Mouse (Mus musculus): ENCODE results near the gene Smim6. TPM values are rescaled to one million over a fixed set of nuclear protein-coding genes. Genes with fewer than 3 reads are reported as not detected.

Smim6 gene
- polyA plus RNA-seq, 1 experiment from 2014 or later, result 0.46 TPM

- no peak for DNase-seq (ENCODE audit: low spot score, missing footprints)
- Histone ChIP-seq H3K4me3 (ENCODE audit: low read depth, low read length) (no peak overlapping the region), H3K4me1 (ENCODE audit: control insufficient read depth, insufficient read depth, low read length) (peaks cover 15% of the 10 kb centered on the region), H3K27me3 (ENCODE audit: control insufficient read depth, insufficient read depth, low read length) (no peaks in the 10 kb centered on the region), H3K9ac (ENCODE audit: low read length) (no peak overlapping the region), H3K36me3 (ENCODE audit: control insufficient read depth, insufficient read depth, low read length) (0 out of 2 replicates have a peak, but pooled peaks cover 5% of the 10 kb centered on the region), H3K4me2 (no peak overlapping the region), H3K9me3 (ENCODE audit: control insufficient read depth, low read length) (no peaks in the 10 kb centered on the region), H3K27ac (ENCODE audit: low read depth, low read length) (no peak overlapping the region)
- WGBS, result 93% methylated on average over 7 of the region's 7 CpGs
- ATAC-seq (ENCODE audit: low FRiP score), result no peak
Observed at GRCm38 (mm10) chr11:115898446-115898845, 13.4 kb upstream of the Smim6 start.

- no peak overlapping the region for H3K4me2 ChIP-seq
- no peaks in the 10 kb centered on the region for H3K27me3 ChIP-seq (ENCODE audit: control insufficient read depth, insufficient read depth, low read length)
- H3K9ac ChIP-seq (ENCODE audit: low read length), result no peak overlapping the region
- WGBS, result 25% methylated on average over 4 of the region's 4 CpGs
- no peaks in the 10 kb centered on the region for H3K9me3 ChIP-seq (ENCODE audit: control insufficient read depth, low read length)
- peaks cover 15% of the 10 kb centered on the region for H3K4me1 ChIP-seq (ENCODE audit: control insufficient read depth, insufficient read depth, low read length)
- H3K4me3 ChIP-seq (ENCODE audit: low read depth, low read length), result no peak overlapping the region
- H3K27ac ChIP-seq (ENCODE audit: low read depth, low read length), result no peak overlapping the region
- ATAC-seq (ENCODE audit: low FRiP score) (no peak), DNase-seq (ENCODE audit: low spot score, missing footprints) (peak; percentile 93)
- H3K36me3 ChIP-seq (ENCODE audit: control insufficient read depth, insufficient read depth, low read length), result 0 out of 2 replicates have a peak, but pooled peaks cover 5% of the 10 kb centered on the region
Observed at GRCm38 (mm10) chr11:115898886-115899285, 12.9 kb upstream of the Smim6 start.

- Histone ChIP-seq H3K27me3 (ENCODE audit: control insufficient read depth, insufficient read depth, low read length) (no peaks in the 10 kb centered on the region), H3K4me3 (ENCODE audit: low read depth, low read length) (no peak within 1 kb of the TSS), H3K9me3 (ENCODE audit: control insufficient read depth, low read length) (no peaks in the 10 kb centered on the region), H3K27ac (ENCODE audit: low read depth, low read length) (no peak within 1 kb of the TSS), H3K4me2 (no peak within 1 kb of the TSS; the same call in 1 of the 2 replicates), H3K4me1 (ENCODE audit: control insufficient read depth, insufficient read depth, low read length) (peaks cover 15% of the 10 kb centered on the region), H3K36me3 (ENCODE audit: control insufficient read depth, insufficient read depth, low read length) (0 out of 2 replicates have a peak, but pooled peaks cover 3% of the 10 kb centered on the region), H3K9ac (ENCODE audit: low read length) (peak within 1 kb of the TSS; percentile 34; the same call in 1 of the 2 replicates)
- 30% methylated on average over 16 of the region's 16 CpGs for WGBS
- ATAC-seq (ENCODE audit: low FRiP score) (peak; percentile 59; the same call in 1 of the 2 replicates), DNase-seq (ENCODE audit: low spot score, missing footprints) (peak; percentile 92)
Observed at GRCm38 (mm10) chr11:115899486-115900266, 12.1 kb upstream of the Smim6 start, which contains the start of gene Smim5. TSS of gene Smim5 (plus strand) at chr11:115899966.

GRCm38 (mm10) chr11:115900561-115901337 lies 11.1 kb upstream of the Smim6 start:
- Histone ChIP-seq H3K4me1 (ENCODE audit: control insufficient read depth, insufficient read depth, low read length) (peaks cover 17% of the 10 kb centered on the region), H3K4me3 (ENCODE audit: low read depth, low read length) (no peak overlapping the region), H3K36me3 (ENCODE audit: control insufficient read depth, insufficient read depth, low read length) (no peaks in the 10 kb centered on the region), H3K9ac (ENCODE audit: low read length) (peak overlapping the region; percentile 34; the same call in 1 of the 2 replicates), H3K27ac (ENCODE audit: low read depth, low read length) (no peak overlapping the region), H3K4me2 (no peak overlapping the region; the same call in 1 of the 2 replicates), H3K9me3 (ENCODE audit: control insufficient read depth, low read length) (no peaks in the 10 kb centered on the region), H3K27me3 (ENCODE audit: control insufficient read depth, insufficient read depth, low read length) (no peaks in the 10 kb centered on the region)
- 76% methylated on average over 8 of the region's 8 CpGs for WGBS
- no peak for ATAC-seq (ENCODE audit: low FRiP score)
- DNase-seq (ENCODE audit: low spot score, missing footprints), result no peak

- ATAC-seq (ENCODE audit: low FRiP score) (no peak), DNase-seq (ENCODE audit: low spot score, missing footprints) (peak; percentile 69)
- Histone ChIP-seq H3K27ac (ENCODE audit: low read depth, low read length) (no peak overlapping the region; the same call in 1 of the 2 replicates), H3K9ac (ENCODE audit: low read length) (no peak overlapping the region), H3K4me3 (ENCODE audit: low read depth, low read length) (no peak overlapping the region), H3K4me1 (ENCODE audit: control insufficient read depth, insufficient read depth, low read length) (peaks cover 20% of the 10 kb centered on the region), H3K36me3 (ENCODE audit: control insufficient read depth, insufficient read depth, low read length) (no peaks in the 10 kb centered on the region), H3K4me2 (no peak overlapping the region), H3K27me3 (ENCODE audit: control insufficient read depth, insufficient read depth, low read length) (no peaks in the 10 kb centered on the region), H3K9me3 (ENCODE audit: control insufficient read depth, low read length) (no peaks in the 10 kb centered on the region)
- 85% methylated on average over 9 of the region's 9 CpGs for WGBS
Observed at GRCm38 (mm10) chr11:115901338-115902161, 10.3 kb upstream of the Smim6 start.

GRCm38 (mm10) chr11:115902177-115902576 lies 9.6 kb upstream of the Smim6 start:
- peak; percentile 26 for DNase-seq (ENCODE audit: low spot score, missing footprints)
- H3K4me1 ChIP-seq (ENCODE audit: control insufficient read depth, insufficient read depth, low read length), result peaks cover 20% of the 10 kb centered on the region
- no peaks in the 10 kb centered on the region for H3K36me3 ChIP-seq (ENCODE audit: control insufficient read depth, insufficient read depth, low read length)
- H3K4me2 ChIP-seq, result no peak overlapping the region
- ATAC-seq (ENCODE audit: low FRiP score), result no peak
- H3K9ac ChIP-seq (ENCODE audit: low read length), result no peak overlapping the region
- WGBS, result 77% methylated on average over 5 of the region's 5 CpGs
- no peak overlapping the region; the same call in 1 of the 2 replicates for H3K27ac ChIP-seq (ENCODE audit: low read depth, low read length)
- no peak overlapping the region for H3K4me3 ChIP-seq (ENCODE audit: low read depth, low read length)
- no peaks in the 10 kb centered on the region for H3K27me3 ChIP-seq (ENCODE audit: control insufficient read depth, insufficient read depth, low read length)
- H3K9me3 ChIP-seq (ENCODE audit: control insufficient read depth, low read length), result no peaks in the 10 kb centered on the region

- WGBS, result 100% methylated on average over 1 of the region's 1 CpGs
Observed at GRCm38 (mm10) chr11:115902831-115903230, 9.0 kb upstream of the Smim6 start.

GRCm38 (mm10) chr11:115903384-115904230 lies 8.2 kb upstream of the Smim6 start:
- Histone ChIP-seq H3K9ac (ENCODE audit: low read length) (no peak overlapping the region), H3K9me3 (ENCODE audit: control insufficient read depth, low read length) (no peaks in the 10 kb centered on the region), H3K27me3 (ENCODE audit: control insufficient read depth, insufficient read depth, low read length) (no peaks in the 10 kb centered on the region), H3K36me3 (ENCODE audit: control insufficient read depth, insufficient read depth, low read length) (no peaks in the 10 kb centered on the region), H3K4me2 (no peak overlapping the region), H3K4me3 (ENCODE audit: low read depth, low read length) (no peak overlapping the region), H3K4me1 (ENCODE audit: control insufficient read depth, insufficient read depth, low read length) (peaks cover 20% of the 10 kb centered on the region), H3K27ac (ENCODE audit: low read depth, low read length) (no peak overlapping the region)
- no peak for ATAC-seq (ENCODE audit: low FRiP score)
- WGBS, result 80% methylated on average over 11 of the region's 11 CpGs
- DNase-seq (ENCODE audit: low spot score, missing footprints), result peak; percentile 77

More at GRCm38 (mm10) chr11:115902831-115903230, 9.0 kb upstream of the Smim6 start:
- no peaks in the 10 kb centered on the region for H3K27me3 ChIP-seq (ENCODE audit: control insufficient read depth, insufficient read depth, low read length)
- no peak for ATAC-seq (ENCODE audit: low FRiP score)
- no peaks in the 10 kb centered on the region for H3K36me3 ChIP-seq (ENCODE audit: control insufficient read depth, insufficient read depth, low read length)
- no peak overlapping the region for H3K4me3 ChIP-seq (ENCODE audit: low read depth, low read length)
- no peak overlapping the region for H3K27ac ChIP-seq (ENCODE audit: low read depth, low read length)
- DNase-seq (ENCODE audit: low spot score, missing footprints), result no peak
- H3K9ac ChIP-seq (ENCODE audit: low read length), result no peak overlapping the region
- H3K4me1 ChIP-seq (ENCODE audit: control insufficient read depth, insufficient read depth, low read length), result peaks cover 20% of the 10 kb centered on the region
- no peaks in the 10 kb centered on the region for H3K9me3 ChIP-seq (ENCODE audit: control insufficient read depth, low read length)
- no peak overlapping the region for H3K4me2 ChIP-seq
